1 mouse cellular context compared by ENCODE assay signal in the genomic region with DNA sequence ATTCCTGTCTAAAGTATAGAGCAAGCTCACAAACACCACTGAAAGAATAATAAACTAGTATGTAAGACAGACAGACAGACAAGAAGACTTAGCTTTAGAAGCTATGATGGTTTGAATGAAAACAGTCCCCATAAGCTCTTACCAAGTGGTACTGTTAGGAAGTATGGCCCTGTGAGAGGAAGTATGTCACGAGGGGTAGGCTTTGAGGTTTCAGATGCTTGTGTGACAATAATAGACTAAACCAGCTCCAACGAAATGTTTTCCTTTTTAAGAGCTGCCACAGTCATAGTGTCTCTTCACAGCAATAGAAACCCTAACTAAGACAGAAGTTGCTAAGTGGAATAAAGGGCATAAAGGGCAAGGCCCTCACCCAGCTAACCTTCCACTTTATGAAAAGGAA.
TF ChIP-seq lines count a peak whose summit lies in the region.

No protein-coding gene starts in this region.

TF ChIP-seq in CH12.LX, 34 proteins besides CTCF, POLR2A, EP300 and RAD21 (continued from another document):
- TF ChIP-seq JUN (IDR thresholded peaks at IDR 0.05; ENCODE audit: insufficient read depth, low read depth, low read length) (no peak), PAX5 (IDR thresholded peaks at IDR 0.05; ENCODE audit: low read length) (no peak), MAFK (IDR thresholded peaks at IDR 0.05; ENCODE audit: insufficient replicate concordance, low read length) (no peak), UBTF (IDR thresholded peaks at IDR 0.05; ENCODE audit: low read depth, low read length) (no peak), SMC3 (IDR thresholded peaks at IDR 0.05; ENCODE audit: low read depth, low read length) (no peak), MYC (IDR thresholded peaks at IDR 0.05; ENCODE audit: low read depth, low read length) (no peak), POLR2AphosphoS2 (IDR thresholded peaks at IDR 0.05; ENCODE audit: low read depth, low read length) (no peak), MAX (IDR thresholded peaks at IDR 0.05; ENCODE audit: low read length) (no peak)
